Mouse (Mus musculus) myocyte (in vitro differentiated cells): ENCODE measurements around the gene Kcnb1.

Source experiments
- MAX ChIP-seq: IDR thresholded peaks from one replicate; pipeline ENCODE4 v1.6.1; 2011; ENCODE audit warnings: low read depth, mild to moderate bottlenecking, control low read depth
- POLR2A ChIP-seq: IDR thresholded peaks from one replicate; pipeline ENCODE4 v1.6.1; 2011; ENCODE audit warnings: low read depth, mild to moderate bottlenecking, control low read depth, moderate library complexity; ENCODE audit not compliant: insufficient read length
- POLR2AphosphoS2 ChIP-seq: IDR thresholded peaks from one replicate; pipeline ENCODE4 v1.6.1; 2011; ENCODE audit warnings: low read depth, control low read depth; ENCODE audit not compliant: insufficient read length
- REST ChIP-seq: IDR thresholded peaks from one replicate; pipeline ENCODE4 v1.6.1; 2011; ENCODE audit warnings: mild to moderate bottlenecking, control low read depth, moderate library complexity; ENCODE audit not compliant: insufficient read depth, insufficient read length
- SRF ChIP-seq: IDR thresholded peaks from one replicate; pipeline ENCODE4 v1.6.1; 2011; ENCODE audit warnings: low read depth; ENCODE audit not compliant: control insufficient read depth, insufficient read length
- USF1 ChIP-seq: IDR thresholded peaks from one replicate; pipeline ENCODE4 v1.6.1; 2011; ENCODE audit warnings: low read depth, mild to moderate bottlenecking, control low read depth, moderate library complexity

- TF ChIP-seq POLR2A (no peak), POLR2AphosphoS2 (no peak), USF1 (no peak), SRF (no peak), REST (no peak), MAX (no peak)
These were observed 4.0 kb downstream of the Kcnb1 start for GRCm38 (mm10) chr2:167186003-167186402.
